Mouse (Mus musculus): ENCODE data around the gene Nfkbia. TPM values are rescaled to one million over a fixed set of nuclear protein-coding genes. Genes with fewer than 3 reads are reported as not detected.

Gene Nfkbia
- 860 and 1,006 TPM in 2 replicates for total RNA-seq (2023)

DNA sequence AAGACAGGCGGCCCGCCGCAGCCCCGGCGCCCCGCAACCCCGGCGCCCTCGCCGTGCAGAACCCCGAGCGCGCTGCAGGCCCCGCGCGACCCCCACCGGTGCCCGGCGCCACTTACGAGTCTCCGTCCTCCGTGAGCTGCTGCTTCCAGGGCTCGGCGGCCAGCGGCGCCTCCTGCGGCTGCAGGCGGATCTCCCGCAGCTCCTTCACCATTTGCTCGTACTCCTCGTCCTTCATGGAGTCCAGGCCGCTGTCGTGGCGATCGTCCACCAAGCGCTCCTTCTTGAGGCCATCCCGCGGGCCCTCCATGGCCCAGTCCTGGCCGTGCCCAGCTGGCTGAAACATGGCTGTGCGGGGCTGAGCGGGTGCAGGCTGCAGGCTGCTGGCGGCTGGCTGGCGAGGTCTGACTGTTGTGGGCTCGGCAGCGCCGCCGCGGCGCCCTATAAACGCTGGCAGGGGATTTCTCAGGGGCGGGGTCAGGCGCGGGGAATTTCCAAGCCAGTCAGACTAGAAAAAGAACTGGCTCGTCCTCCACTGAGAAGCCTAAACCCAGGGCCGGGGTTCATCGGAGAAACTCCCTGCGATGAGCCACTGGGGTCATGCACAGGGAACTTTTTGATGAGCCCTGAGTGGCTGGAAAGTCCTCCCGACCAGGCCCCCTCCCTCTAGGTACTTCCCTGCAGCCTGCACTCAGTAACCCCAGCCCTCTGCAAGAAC is at the start of gene Nfkbia:
TSS of gene Nfkbia (minus strand) at position 464 of the 715 bp plus-strand sequence.

Other genes with a start within 250 kb of the Nfkbia start
- 2.4 and 2.9 TPM in 2 replicates for gene 1110008L16Rik, start 193.1 kb downstream of the Nfkbia start, total RNA-seq (2023)
- gene Ppp2r3c, start 189.6 kb downstream of the Nfkbia start, total RNA-seq (2023) = 16.0 and 17.5 TPM in 2 replicates
- 90.2 and 91.7 TPM in 2 replicates for gene Psma6, start 108.4 kb downstream of the Nfkbia start, total RNA-seq (2023)
- gene Aldoart2, start 72.6 kb upstream of the Nfkbia start, total RNA-seq (2023) = not detected in 2 replicates
- gene Insm2, start 106.8 kb upstream of the Nfkbia start, total RNA-seq (2023) = not detected in 2 replicates

All from neutrophil, adult 65 days (primary cell).